In genomic region chr2:68844530-68844929, GRCm38 (mm10) we compare ENCODE assay signal across 12 mouse cellular contexts. TPM values are rescaled to one million over a fixed set of nuclear protein-coding genes. Genes with fewer than 3 reads are reported as not detected.
DNase-seq lines count a peak whose midpoint lies in the region; ATAC-seq and TF ChIP-seq lines count a peak whose summit lies in the region.
"Had no signal": no experiment of that assay in that cellular context is flagged by ENCODE, and none has a peak within 500 bp of the region (broad histone marks: within the 10 kb centered on the region; RNA-seq: fewer than 3 reads in every experiment).

No protein-coding gene starts in this region.

- no peaks in the 10 kb centered on the region for H3K36me3 ChIP-seq in liver, adult 2 months (ENCODE audit: control insufficient read depth, insufficient read depth, low read length)
- H3K36me3 ChIP-seq: forebrain, embryonic 12.5 days; heart, embryonic 15.5 days; liver, embryonic 13.5 days had no signal

- no peak overlapping the region for H3K27ac ChIP-seq in liver, adult 2 months (replicated peaks; ENCODE audit: insufficient read depth, low read depth, low read length)
- H3K27ac ChIP-seq: forebrain, embryonic 12.5 days; heart, embryonic 15.5 days; liver, embryonic 13.5 days had no signal

- POLR2A ChIA-PET in Patski (lab: Charles Lee): no interaction called here

- no peak overlapping the region for H3K9ac ChIP-seq in liver, adult 2 months (ENCODE audit: low read depth, low read length)
- H3K9ac ChIP-seq: forebrain, embryonic 12.5 days; heart, embryonic 15.5 days; liver, embryonic 13.5 days had no signal

- peaks cover 7% of the 10 kb centered on the region; the same call in 1 of the 2 replicates for H3K4me1 ChIP-seq in liver, adult 2 months (ENCODE audit: control insufficient read depth, insufficient read depth, low read length)
- H3K4me1 ChIP-seq: forebrain, embryonic 12.5 days; heart, embryonic 15.5 days; liver, embryonic 13.5 days had no signal

- ATAC-seq in Patski: peak; percentile 92
- peak; percentile 33; the same call in 1 of the 2 replicates for ATAC-seq in megakaryocyte, adult 5-6 weeks (ENCODE audit: poor library complexity, severe bottlenecking)

- no peaks in the 10 kb centered on the region for H3K27me3 ChIP-seq in liver, adult 2 months (ENCODE audit: control insufficient read depth, insufficient read depth, low read length)
- no peaks in the 10 kb centered on the region for H3K27me3 ChIP-seq in Patski
- H3K27me3 ChIP-seq: forebrain, embryonic 12.5 days; heart, embryonic 15.5 days; liver, embryonic 13.5 days had no signal

- TF ChIP-seq CTCF in liver, adult 2 months (IDR thresholded peaks at IDR 0.05; ENCODE audit: low read depth, low read length): no peak
- no peak for TF ChIP-seq CTCF in Patski (IDR thresholded peaks at IDR 0.05)

- 34% methylated on average over 2 of the region's 2 CpGs for WGBS in liver, adult 2 months

- in situ Hi-C loops in Patski (cut with MboI; ENCODE audit: low pct_unique_long_range_greater_than_20kb): no loop called here

- H3K79me2 ChIP-seq in liver, adult 2 months (ENCODE audit: control insufficient read depth, insufficient read depth, low read length): no peaks in the 10 kb centered on the region

- CTCF ChIA-PET in Patski (lab: Charles Lee): interaction anchor here (0.8 kb wide), 1 partner anchor 199 kb away, joined by 3 read pairs; no protein-coding TSS in a partner anchor

- DNase-seq in adrenal gland, adult 2 months: peak; percentile 35
- no peak for DNase-seq in adrenal gland, adult 18-20 months (ENCODE audit: low spot score in 2 of 2)
- DNase-seq in liver, adult 2 months (ENCODE audit: extremely low read depth, low read depth, low spot score): peak; percentile 97
- DNase-seq in liver: no peak
- DNase-seq in Patski (ENCODE audit: low read depth, low spot score): no peak
- no peak for DNase-seq in T-cell, adult 2 months (ENCODE audit: low spot score)
- DNase-seq in gastrocnemius, adult 18-20 months (ENCODE audit: low spot score): no peak
- DNase-seq: cerebellum, adult 9-11 months; liver, embryonic 13.5 days had no signal

- no peak for TF ChIP-seq POLR2A in liver, adult 2 months (IDR thresholded peaks at IDR 0.05; ENCODE audit: extremely low read depth, insufficient read depth, low read length)

- H3K4me3 ChIP-seq in liver, adult 2 months (ENCODE audit: insufficient read depth, low read depth, low read length): 0 out of 2 replicates have a peak overlapping the region, but pooled peaks have one; percentile 15
- H3K4me3 ChIP-seq: forebrain, embryonic 12.5 days; heart, embryonic 15.5 days; liver, embryonic 13.5 days had no signal

RNA-seq across cellular contexts. Expression of gene Cers6, which starts 16.7 kb away (rescaled TPM):
- total RNA-seq in adrenal gland, adult 2 months (2021): 1 to 10 TPM; 4.3 to 5.3 TPM
- polyA plus RNA-seq in adrenal gland, adult 2 months (2012; rRNA removed): 0.94 and 1.2 TPM in 2 replicates
- 1 to 10 TPM; 5.2 to 8.2 TPM for total RNA-seq in adrenal gland, adult 18-20 months (2021)
- total RNA-seq in liver, adult 2 months (2014; rRNA removed): 16.0 and 19.9 TPM in 2 replicates
- polyA plus RNA-seq in liver, adult 2 months (2012; rRNA removed): 3.9 and 4.6 TPM in 2 replicates
- 24.8 TPM for polyA plus RNA-seq in Patski (2021)
- 133 and 146 TPM in 2 replicates for total RNA-seq in megakaryocyte, adult 5-6 weeks (2015)
- total RNA-seq in megakaryocyte, adult 5-6 weeks (2017): 64.6 and 82.4 TPM in 2 replicates
- total RNA-seq in gastrocnemius, adult 18-20 months (2021): under 1 TPM; 0.80 to 0.97 TPM

Comparison
In these comparisons a context has a peak if more than half of its experiments do, and no peak if none do; other contexts are left out.
1. DNase-seq: peak in adrenal gland, adult 2 months (single experiment) and liver, adult 2 months (single experiment); none in adrenal gland, adult 18-20 months (0 of 2), liver (single experiment), Patski (single experiment), T-cell, adult 2 months (single experiment) and gastrocnemius, adult 18-20 months (single experiment).